Mouse (Mus musculus): ENCODE measurements at regions not wholly inside any gene's neighbourhood (a gene's known extent, or its start where the extent isn't known, plus 50 kb on each side); places are given as distances from the start of the nearest gene placed in this dataset.
A peak's percentile ranks its signal among the peaks of the same experiment; 100 is the strongest.

- no peak for DNase-seq
These were observed 867.1 kb upstream of the Slit2 start for GRCm38 (mm10) chr5:47115882-47116281.

- no peak for DNase-seq
These were observed 887.2 kb upstream of the Slit2 start for GRCm38 (mm10) chr5:47095703-47096102.

GRCm38 (mm10) chr5:47052942-47053341, 930.0 kb upstream of the Slit2 start:
- peak; percentile 1 for DNase-seq

GRCm38 (mm10) chr5:47036752-47037151, 946.2 kb upstream of the Slit2 start:
- no peak for DNase-seq

GRCm38 (mm10) chr5:47034021-47034420, 948.9 kb upstream of the Slit2 start:
- DNase-seq = no peak

GRCm38 (mm10) chr5:47014351-47014750, 968.6 kb upstream of the Slit2 start:
- DNase-seq = peak; percentile 65

- DNase-seq = peak; percentile 19
These were observed 990.4 kb upstream of the Slit2 start for GRCm38 (mm10) chr5:46992557-46992956.

- no peak for DNase-seq
These were observed 996.4 kb upstream of the Slit2 start for GRCm38 (mm10) chr5:46986519-46986918.

GRCm38 (mm10) chr5:46980326-46980725, 1002.6 kb upstream of the Slit2 start:
- DNase-seq = no peak

GRCm38 (mm10) chr5:46968870-46969436, 1014.0 kb upstream of the Slit2 start:
- DNase-seq = no peak

GRCm38 (mm10) chr5:46960749-46961148, 1022.2 kb upstream of the Slit2 start:
- DNase-seq = peak; percentile 44

- no peak for DNase-seq
These were observed 1056.6 kb upstream of the Slit2 start for GRCm38 (mm10) chr5:46926324-46926723.

- peak; percentile 5 for DNase-seq
These were observed 1044.5 kb upstream of the Lcorl start for GRCm38 (mm10) chr5:46901909-46902308.

GRCm38 (mm10) chr5:46894037-46894436, 1036.6 kb upstream of the Lcorl start:
- DNase-seq = no peak

GRCm38 (mm10) chr5:46883956-46884355, 1026.5 kb upstream of the Lcorl start:
- DNase-seq = no peak

- no peak for DNase-seq
These were observed 999.4 kb upstream of the Lcorl start for GRCm38 (mm10) chr5:46856837-46857236.

GRCm38 (mm10) chr5:46845175-46845574, 987.8 kb upstream of the Lcorl start:
- no peak for DNase-seq

- no peak for DNase-seq
These were observed 979.4 kb upstream of the Lcorl start for GRCm38 (mm10) chr5:46836810-46837209.

- no peak for DNase-seq
These were observed 973.6 kb upstream of the Lcorl start for GRCm38 (mm10) chr5:46830797-46831618.

- DNase-seq = no peak
These were observed 972.7 kb upstream of the Lcorl start for GRCm38 (mm10) chr5:46830114-46830513.

GRCm38 (mm10) chr5:46826381-46826780, 969.0 kb upstream of the Lcorl start:
- no peak for DNase-seq

- no peak for DNase-seq
These were observed 967.5 kb upstream of the Lcorl start for GRCm38 (mm10) chr5:46824934-46825333.

- DNase-seq = no peak
These were observed 937.7 kb upstream of the Lcorl start for GRCm38 (mm10) chr5:46795102-46795501.

- no peak for DNase-seq
These were observed 936.8 kb upstream of the Lcorl start for GRCm38 (mm10) chr5:46794028-46794705.

All from lung, postnatal 14 days (tissue).